Mouse (Mus musculus): ENCODE data around the gene Huwe1. TPM values are rescaled to one million over a fixed set of nuclear protein-coding genes. Genes with fewer than 3 reads are reported as not detected.
A peak's percentile ranks its signal among the peaks of the same experiment; 100 is the strongest.

Gene Huwe1
- total and polyA plus RNA-seq, 2 experiments from 2014 or later: 15.4 to 73.8 TPM

- WGBS: 29% methylated on average over 13 of the region's 13 CpGs
- Histone ChIP-seq H3K36me3 (replicated peaks; ENCODE audit: control insufficient read depth, insufficient read depth, low read length) (no peaks in the 10 kb centered on the region), H3K4me2 (ENCODE audit: low read depth, low read length) (peak overlapping the region; percentile 68), H3K9me3 (replicated peaks; ENCODE audit: control insufficient read depth, low read length) (no peaks in the 10 kb centered on the region), H3K4me1 (ENCODE audit: control insufficient read depth, insufficient read depth) (no peaks in the 10 kb centered on the region; the same call in 1 of the 2 replicates), H3K27me3 (ENCODE audit: control insufficient read depth, insufficient read depth, low read length) (no peaks in the 10 kb centered on the region), H3K27ac (ENCODE audit: low read depth) (peak overlapping the region; percentile 90), H3K4me3 (ENCODE audit: low read depth, low read length) (peak overlapping the region; percentile 42), H3K9ac (replicated peaks; ENCODE audit: low read depth, low read length) (peak overlapping the region; percentile 59)
- ATAC-seq (ENCODE audit: insufficient read depth, low read depth): no peak
- no peak for DNase-seq (ENCODE audit: low spot score)
- TF ChIP-seq CTCF (IDR thresholded peaks at IDR 0.05; ENCODE audit: low read depth) (no peak), EP300 (IDR thresholded peaks at IDR 0.05; ENCODE audit: low read depth) (no peak)
These were observed 1.8 kb downstream of the Huwe1 start for GRCm38 (mm10) chrX:151802328-151802955.

GRCm38 (mm10) chrX:151802956-151803776 is 2.6 kb downstream of the Huwe1 start:
- TF ChIP-seq CTCF (IDR thresholded peaks at IDR 0.05; ENCODE audit: low read depth): no peak
- peak; percentile 96 for TF ChIP-seq EP300 (IDR thresholded peaks at IDR 0.05; ENCODE audit: low read depth)

GRCm38 (mm10) chrX:151803777-151804101 is 3.1 kb downstream of the Huwe1 start:
- Histone ChIP-seq H3K9ac (replicated peaks; ENCODE audit: low read depth, low read length) (peak overlapping the region; percentile 81), H3K4me3 (ENCODE audit: low read depth, low read length) (peak overlapping the region; percentile 63), H3K27me3 (ENCODE audit: control insufficient read depth, insufficient read depth, low read length) (no peaks in the 10 kb centered on the region), H3K27ac (ENCODE audit: low read depth) (peak overlapping the region; percentile 99), H3K9me3 (replicated peaks; ENCODE audit: control insufficient read depth, low read length) (no peaks in the 10 kb centered on the region), H3K4me1 (ENCODE audit: control insufficient read depth, insufficient read depth) (no peaks in the 10 kb centered on the region; the same call in 1 of the 2 replicates), H3K4me2 (ENCODE audit: low read depth, low read length) (peak overlapping the region; percentile 66), H3K36me3 (replicated peaks; ENCODE audit: control insufficient read depth, insufficient read depth, low read length) (no peaks in the 10 kb centered on the region)
- TF ChIP-seq EP300 (IDR thresholded peaks at IDR 0.05; ENCODE audit: low read depth): no peak
- no peak for TF ChIP-seq CTCF (IDR thresholded peaks at IDR 0.05; ENCODE audit: low read depth)
- DNase-seq (ENCODE audit: low spot score): no peak
- peak; percentile 43; the same call in 1 of the 2 replicates for ATAC-seq (ENCODE audit: insufficient read depth, low read depth)
- 14% methylated on average over 20 of the region's 20 CpGs for WGBS

More at GRCm38 (mm10) chrX:151802956-151803776, 2.6 kb downstream of the Huwe1 start:
- peak; percentile 97 for DNase-seq (ENCODE audit: low spot score)
- no peaks in the 10 kb centered on the region; the same call in 1 of the 2 replicates for H3K4me1 ChIP-seq (ENCODE audit: control insufficient read depth, insufficient read depth)
- peak; percentile 91 for ATAC-seq (ENCODE audit: insufficient read depth, low read depth)
- H3K27ac ChIP-seq (ENCODE audit: low read depth): peak overlapping the region; percentile 99
- peak overlapping the region; percentile 68 for H3K4me2 ChIP-seq (ENCODE audit: low read depth, low read length)
- WGBS: 22% methylated on average over 75 of the region's 77 CpGs
- H3K4me3 ChIP-seq (ENCODE audit: low read depth, low read length): peak overlapping the region; percentile 63
- H3K9ac ChIP-seq (replicated peaks; ENCODE audit: low read depth, low read length): peak overlapping the region; percentile 81
- no peaks in the 10 kb centered on the region for H3K36me3 ChIP-seq (replicated peaks; ENCODE audit: control insufficient read depth, insufficient read depth, low read length)
- H3K9me3 ChIP-seq (replicated peaks; ENCODE audit: control insufficient read depth, low read length): no peaks in the 10 kb centered on the region
- no peaks in the 10 kb centered on the region for H3K27me3 ChIP-seq (ENCODE audit: control insufficient read depth, insufficient read depth, low read length)

- H3K4me1 ChIP-seq (ENCODE audit: control insufficient read depth, insufficient read depth): no peaks in the 10 kb centered on the region; the same call in 1 of the 2 replicates
- TF ChIP-seq CTCF (IDR thresholded peaks at IDR 0.05; ENCODE audit: low read depth) (no peak), EP300 (IDR thresholded peaks at IDR 0.05; ENCODE audit: low read depth) (no peak)
- no peaks in the 10 kb centered on the region for H3K9me3 ChIP-seq (replicated peaks; ENCODE audit: control insufficient read depth, low read length)
- peak overlapping the region; percentile 99 for H3K27ac ChIP-seq (ENCODE audit: low read depth)
- ATAC-seq (ENCODE audit: insufficient read depth, low read depth) (no peak), DNase-seq (ENCODE audit: low spot score) (no peak)
- no peaks in the 10 kb centered on the region for H3K27me3 ChIP-seq (ENCODE audit: control insufficient read depth, insufficient read depth, low read length)
- peak overlapping the region; percentile 81 for H3K9ac ChIP-seq (replicated peaks; ENCODE audit: low read depth, low read length)
- H3K4me3 ChIP-seq (ENCODE audit: low read depth, low read length): peak overlapping the region; percentile 63
- H3K4me2 ChIP-seq (ENCODE audit: low read depth, low read length): peak overlapping the region; percentile 66
- H3K36me3 ChIP-seq (replicated peaks; ENCODE audit: control insufficient read depth, insufficient read depth, low read length): no peaks in the 10 kb centered on the region
- 20% methylated on average over 9 of the region's 9 CpGs for WGBS
These were observed 3.8 kb downstream of the Huwe1 start for GRCm38 (mm10) chrX:151804388-151804787.

GRCm38 (mm10) chrX:151811481-151811880 is 10.9 kb downstream of the Huwe1 start:
- H3K4me3 ChIP-seq (ENCODE audit: low read depth, low read length): no peak overlapping the region
- 62% methylated on average over 6 of the region's 6 CpGs for WGBS
- no peak overlapping the region for H3K27ac ChIP-seq (ENCODE audit: low read depth)
- ATAC-seq (ENCODE audit: insufficient read depth, low read depth) (no peak), DNase-seq (ENCODE audit: low spot score) (no peak)
- H3K4me1 ChIP-seq (ENCODE audit: control insufficient read depth, insufficient read depth): no peaks in the 10 kb centered on the region
- H3K27me3 ChIP-seq (ENCODE audit: control insufficient read depth, insufficient read depth, low read length): no peaks in the 10 kb centered on the region
- no peak overlapping the region for H3K4me2 ChIP-seq (ENCODE audit: low read depth, low read length)
- no peak for TF ChIP-seq CTCF (IDR thresholded peaks at IDR 0.05; ENCODE audit: low read depth)
- no peak for TF ChIP-seq EP300 (IDR thresholded peaks at IDR 0.05; ENCODE audit: low read depth)
- H3K36me3 ChIP-seq (replicated peaks; ENCODE audit: control insufficient read depth, insufficient read depth, low read length): peaks cover 5% of the 10 kb centered on the region; the same call in 1 of the 2 replicates
- no peaks in the 10 kb centered on the region for H3K9me3 ChIP-seq (replicated peaks; ENCODE audit: control insufficient read depth, low read length)
- no peak overlapping the region for H3K9ac ChIP-seq (replicated peaks; ENCODE audit: low read depth, low read length)
